Comparison of ENCODE assay signal across 26 mouse cellular contexts in genomic region chr10:98374684-98375083, GRCm38 (mm10).
"Had no signal": no experiment of that assay in that cellular context is flagged by ENCODE, and none has a peak within 500 bp of the region (broad histone marks: within the 10 kb centered on the region; RNA-seq: fewer than 3 reads in every experiment).

No protein-coding gene starts in this region.

- H3K4me1 ChIP-seq: hindbrain, embryonic 13.5 days; hindbrain, embryonic 15.5 days; intestine, embryonic 15.5 days; limb, embryonic 15.5 days; liver, embryonic 12.5 days had no signal

- H3K27ac ChIP-seq: gastrocnemius, adult 2 months; heart, adult 2 months; heart, embryonic 13.5 days; heart, embryonic 15.5 days; hindbrain, embryonic 13.5 days; hindbrain, embryonic 15.5 days; intestine, embryonic 15.5 days; limb, embryonic 13.5 days; limb, embryonic 15.5 days; liver, embryonic 12.5 days; liver, embryonic 14.5 days had no signal

- H3K36me3 ChIP-seq: heart, embryonic 13.5 days; heart, embryonic 15.5 days; hindbrain, embryonic 13.5 days; hindbrain, embryonic 15.5 days; intestine, embryonic 15.5 days; limb, embryonic 13.5 days; limb, embryonic 15.5 days; liver, embryonic 12.5 days had no signal

- H3K9ac ChIP-seq: heart, embryonic 13.5 days; heart, embryonic 15.5 days; hindbrain, embryonic 13.5 days; hindbrain, embryonic 15.5 days; intestine, embryonic 15.5 days; limb, embryonic 13.5 days; limb, embryonic 15.5 days; liver, embryonic 12.5 days; liver, embryonic 14.5 days had no signal

- H3K4me3 ChIP-seq: gastrocnemius, adult 2 months; heart, adult 2 months; heart, embryonic 13.5 days; heart, embryonic 15.5 days; hindbrain, embryonic 13.5 days; hindbrain, embryonic 15.5 days; intestine, embryonic 15.5 days; limb, embryonic 13.5 days; limb, embryonic 15.5 days; liver, embryonic 12.5 days had no signal

- DNase-seq: gastrocnemius, adult 2 months; gastrocnemius, postnatal 14 days; gastrocnemius, postnatal 36 days; heart, adult 11 months; heart, adult 2 months; heart, postnatal 14 days; heart, postnatal 36 days; kidney, adult 18-20 months; kidney, adult 8-10 months; kidney, postnatal 10 days; kidney, postnatal 25 days; layer of hippocampus, adult 9-11 months; layer of hippocampus, postnatal 36 days; left cerebral cortex, postnatal 4 days had no signal

- H3K27me3 ChIP-seq: heart, embryonic 13.5 days; heart, embryonic 15.5 days; hindbrain, embryonic 13.5 days; hindbrain, embryonic 15.5 days; intestine, embryonic 15.5 days; limb, embryonic 13.5 days; limb, embryonic 15.5 days; liver, embryonic 12.5 days had no signal

- H3K9me3 ChIP-seq: heart, embryonic 13.5 days; heart, embryonic 15.5 days; hindbrain, embryonic 13.5 days; hindbrain, embryonic 15.5 days; intestine, embryonic 15.5 days; limb, embryonic 13.5 days; limb, embryonic 15.5 days; liver, embryonic 12.5 days had no signal

- H3K4me2 ChIP-seq: heart, embryonic 11.5 days; heart, embryonic 13.5 days; heart, embryonic 15.5 days; hindbrain, embryonic 13.5 days; hindbrain, embryonic 15.5 days; intestine, embryonic 15.5 days; limb, embryonic 13.5 days; limb, embryonic 15.5 days; liver, embryonic 12.5 days had no signal

- ATAC-seq: inflammation-experienced regulatory T-cells, adult 6 months; intestine, embryonic 15.5 days; intestine, postnatal 0 days; liver, embryonic 12.5 days had no signal
